Mouse (Mus musculus) liver, postnatal 0 days (tissue): ENCODE measurements at regions not wholly inside any gene's neighbourhood (a gene's known extent, or its start where the extent isn't known, plus 50 kb on each side); places are given as distances from the start of the nearest gene placed in this dataset.

Source experiments
- CTCF ChIP-seq: sonication (generic); IDR thresholded peaks from 2 replicates; pipeline ENCODE4 v1.5.1; 2016; ENCODE audit warnings: antibody characterized with exemption, low read depth
- EP300 ChIP-seq: IDR thresholded peaks from 2 replicates; pipeline ENCODE4 v1.6.1; 2016; ENCODE audit warnings: antibody characterized with exemption, low read depth, mild to moderate bottlenecking

DNA sequence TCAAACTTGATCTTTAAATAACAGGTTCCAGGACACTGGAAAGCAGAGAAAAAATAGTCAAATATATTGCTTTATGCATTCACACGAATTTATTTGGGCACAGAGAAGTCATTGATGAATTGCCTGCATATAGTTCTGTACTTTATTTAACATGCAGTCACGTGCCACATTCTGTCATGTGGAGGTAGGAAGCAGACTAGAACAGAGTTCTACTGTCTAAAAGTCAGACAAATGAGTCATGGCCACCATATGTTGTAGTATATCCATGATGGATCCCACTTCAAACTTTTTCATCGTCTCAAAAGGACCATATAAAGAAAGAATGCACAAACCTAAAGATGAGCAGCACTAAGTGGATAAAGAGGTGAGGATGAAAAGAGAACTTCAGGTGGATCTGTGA lies 92.7 kb downstream of the Rgs2 start:
- no peak for TF ChIP-seq CTCF
- no peak for TF ChIP-seq EP300
